Mouse (Mus musculus) embryonic facial prominence, embryonic 15.5 days (tissue): Measurements from ENCODE around the gene Hcls1. TPM values are rescaled to one million over a fixed set of nuclear protein-coding genes. Genes with fewer than 3 reads are reported as not detected.

ENCODE experiments used
- ATAC-seq: fragments of 200-750 bp; cut with Nextera tagmentation; 2 replicates; pipeline ENCODE4 v1.8.0; 2017; ENCODE audit warnings: low read depth, moderate TSS enrichment; ENCODE audit not compliant: insufficient number of reproducible peaks, low FRiP score, low TSS enrichment
- H3K27ac ChIP-seq: fragments of 300-500 bp; sonication (generic); replicated peaks from 2 replicates; pipeline ENCODE4 v1.5.1; 2015; ENCODE audit warnings: mild to moderate bottlenecking, inconsistent platforms
- H3K27me3 ChIP-seq: fragments of 300-500 bp; sonication (generic); 2 replicates; pipeline ENCODE4 v1.6.1; 2015; ENCODE audit warnings: inconsistent platforms
- H3K36me3 ChIP-seq: fragments of 300-500 bp; sonication (generic); 2 replicates; pipeline ENCODE4 v1.6.1; 2015; ENCODE audit warnings: mild to moderate bottlenecking, inconsistent platforms
- H3K4me1 ChIP-seq: fragments of 300-500 bp; sonication (generic); 2 replicates; pipeline ENCODE4 v1.6.1; 2015; ENCODE audit warnings: inconsistent platforms
- H3K4me2 ChIP-seq: fragments of 300-500 bp; sonication (generic); replicated peaks from 2 replicates; pipeline ENCODE4 v1.6.1; 2015; ENCODE audit warnings: mild to moderate bottlenecking, inconsistent platforms
- H3K4me3 ChIP-seq: fragments of 300-500 bp; sonication (generic); replicated peaks from 2 replicates; pipeline ENCODE4 v1.5.1; 2015; ENCODE audit warnings: mild to moderate bottlenecking, inconsistent platforms
- H3K9ac ChIP-seq: fragments of 300-500 bp; sonication (generic); 2 replicates; pipeline ENCODE4 v1.6.1; 2015; ENCODE audit warnings: inconsistent platforms
- H3K9me3 ChIP-seq: fragments of 300-500 bp; sonication (generic); replicated peaks from 2 replicates; pipeline ENCODE4 v1.6.1; 2016; ENCODE audit warnings: inconsistent platforms
- WGBS: fragments of 180-500 bp; shearing (Covaris S2); methylation state at CpG from one replicate; pipeline ENCODE4 v1.1.7; 2015; 5-methylcytosine and 5-hydroxymethylcytosine counted together
- polyA plus RNA-seq: library from polyadenylated mRNA; unstranded; fragments of >200 nt; fragmentation: Nextera tagmentation; extraction: Ambion mirVana; gene quantifications from 2 replicates; pipeline ENCODE4 v1.2.1, GENCODE M21; 2015

The Hcls1 gene
- polyA plus RNA-seq, 1 experiment from 2014 or later: 9.4 TPM

DNA sequence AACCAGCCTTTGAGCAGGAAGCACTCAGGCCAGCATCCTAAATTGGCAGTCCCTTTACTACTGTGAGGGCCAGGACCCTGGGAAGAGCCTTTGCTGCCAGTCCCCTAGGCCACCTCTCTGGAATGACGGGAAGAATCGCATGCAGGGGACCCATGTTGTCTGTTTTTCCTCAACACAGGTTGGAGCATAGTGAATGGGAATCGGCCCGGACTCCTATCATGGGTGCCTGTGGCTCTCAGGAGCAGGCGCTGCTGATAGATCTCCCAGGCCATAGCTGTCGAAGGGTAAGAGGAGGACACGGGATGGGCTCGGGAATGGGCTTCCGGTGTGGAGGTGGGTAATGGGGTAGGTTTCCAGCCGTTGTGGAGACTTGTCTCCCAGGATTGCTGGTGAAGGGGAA, 3.4 kb upstream of the Hcls1 start:
- H3K4me2 ChIP-seq: no peak overlapping the region
- H3K4me3 ChIP-seq: no peak overlapping the region
- no peaks in the 10 kb centered on the region for H3K4me1 ChIP-seq
- no peak for ATAC-seq
- peaks cover 67% of the 10 kb centered on the region for H3K36me3 ChIP-seq
- no peak overlapping the region for H3K9ac ChIP-seq
- 81% methylated on average over 10 of the region's 10 CpGs for WGBS
- no peaks in the 10 kb centered on the region for H3K27me3 ChIP-seq
- H3K9me3 ChIP-seq: no peaks in the 10 kb centered on the region
- H3K27ac ChIP-seq: no peak overlapping the region

DNA sequence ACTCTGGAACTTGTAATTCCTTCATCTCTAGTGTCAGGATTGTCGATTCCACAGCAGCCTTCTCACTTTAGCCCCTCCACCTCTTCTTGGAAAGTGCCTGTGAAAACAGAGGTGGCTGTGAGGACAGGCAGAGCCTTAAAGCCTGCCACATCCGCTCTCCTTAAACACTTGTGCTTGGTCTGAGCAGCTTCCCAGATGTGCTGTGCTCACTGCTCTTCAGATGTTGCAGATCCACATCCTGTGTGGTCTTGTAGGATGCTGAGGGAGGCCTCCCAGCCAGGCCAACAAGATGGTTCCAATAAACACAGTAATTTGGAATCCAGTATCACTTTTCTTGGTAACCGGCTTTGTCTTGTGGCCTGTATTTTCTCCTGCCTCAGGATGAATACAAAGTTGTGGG, 2.8 kb upstream of the Hcls1 start:
- H3K27ac ChIP-seq: no peak overlapping the region
- WGBS: 37% methylated on average over 3 of the region's 3 CpGs
- H3K9ac ChIP-seq: no peak overlapping the region
- no peaks in the 10 kb centered on the region for H3K9me3 ChIP-seq
- no peak overlapping the region for H3K4me3 ChIP-seq
- H3K27me3 ChIP-seq: no peaks in the 10 kb centered on the region
- H3K4me2 ChIP-seq: no peak overlapping the region
- H3K4me1 ChIP-seq: no peaks in the 10 kb centered on the region
- peaks cover 61% of the 10 kb centered on the region for H3K36me3 ChIP-seq
- peak; percentile 44 for ATAC-seq

GRCm38 (mm10) chr16:36932546-36932945, 2.2 kb upstream of the Hcls1 start:
- Histone ChIP-seq H3K4me2 (no peak overlapping the region), H3K9ac (no peak overlapping the region), H3K36me3 (peaks cover 55% of the 10 kb centered on the region), H3K27ac (no peak overlapping the region), H3K4me1 (no peaks in the 10 kb centered on the region), H3K27me3 (no peaks in the 10 kb centered on the region), H3K4me3 (no peak overlapping the region), H3K9me3 (no peaks in the 10 kb centered on the region)
- ATAC-seq: no peak
- 89% methylated on average over 6 of the region's 6 CpGs for WGBS

GRCm38 (mm10) chr16:36934131-36934840, 497 bp upstream of the Hcls1 start:
- H3K4me3 ChIP-seq: no peak overlapping the region
- H3K9me3 ChIP-seq: no peaks in the 10 kb centered on the region
- WGBS: 61% methylated on average over 6 of the region's 6 CpGs
- H3K4me2 ChIP-seq: no peak overlapping the region
- peaks cover 38% of the 10 kb centered on the region for H3K36me3 ChIP-seq
- no peaks in the 10 kb centered on the region for H3K4me1 ChIP-seq
- no peak for ATAC-seq
- H3K9ac ChIP-seq: no peak overlapping the region
- no peaks in the 10 kb centered on the region for H3K27me3 ChIP-seq
- H3K27ac ChIP-seq: 0 out of 2 replicates have a peak overlapping the region, but pooled peaks have one; percentile 25

DNA sequence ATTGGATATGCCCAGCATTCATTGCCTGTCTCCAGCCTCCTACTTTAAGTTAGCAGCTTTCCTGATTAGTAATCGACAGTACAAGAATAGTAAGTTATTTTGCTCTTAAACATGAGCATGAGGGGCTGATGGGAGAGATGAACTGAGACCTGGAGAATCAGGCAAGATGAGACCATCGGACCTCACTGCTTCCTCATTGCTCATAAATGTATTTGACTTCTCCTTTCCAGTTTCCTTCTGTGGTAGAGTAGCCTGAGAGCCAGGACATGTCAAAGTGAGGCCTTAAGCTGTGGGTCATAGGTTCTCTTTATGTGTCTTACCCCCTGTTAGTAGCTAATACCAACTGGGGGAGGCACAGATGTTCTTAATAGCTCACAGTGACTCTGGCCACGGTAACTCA, 1.0 kb downstream of the Hcls1 start:
- no peak overlapping the region for H3K9ac ChIP-seq

DNA sequence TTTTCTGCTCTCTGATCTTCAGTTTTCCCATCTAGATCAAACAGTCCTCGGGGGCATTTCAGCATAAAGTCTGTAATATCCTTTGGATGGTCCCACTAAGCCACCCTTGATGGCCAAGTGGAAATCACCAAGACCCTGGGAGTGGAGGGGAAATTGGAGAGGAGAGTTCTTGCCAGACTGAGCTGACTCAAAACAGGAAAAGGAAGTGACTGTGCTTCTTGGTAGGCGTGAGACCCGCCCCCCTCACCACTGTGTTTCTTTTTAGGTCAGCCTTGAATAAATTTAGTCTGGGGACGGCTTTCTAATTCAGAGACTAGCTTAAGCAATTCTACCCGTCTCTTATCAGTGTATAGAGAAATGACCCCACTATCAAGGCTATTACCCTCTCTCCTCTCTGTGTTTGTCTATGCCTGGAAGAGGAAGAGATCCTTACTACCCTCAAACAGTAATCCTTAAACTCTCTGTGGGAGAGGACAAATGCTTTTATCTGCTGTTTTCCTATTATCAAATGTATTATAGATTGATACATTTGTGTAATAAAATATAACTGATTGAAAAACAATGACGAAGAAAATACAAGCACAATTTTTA, 6.4 kb downstream of the Hcls1 start:
- H3K9ac ChIP-seq: no peak overlapping the region
- H3K4me2 ChIP-seq: no peak overlapping the region
- H3K27me3 ChIP-seq: no peaks in the 10 kb centered on the region
- H3K36me3 ChIP-seq: no peaks in the 10 kb centered on the region
- H3K27ac ChIP-seq: no peak overlapping the region
- no peaks in the 10 kb centered on the region for H3K9me3 ChIP-seq
- WGBS: 78% methylated on average over 6 of the region's 6 CpGs
- no peak for ATAC-seq
- H3K4me1 ChIP-seq: 0 out of 2 replicates have a peak, but pooled peaks cover 4% of the 10 kb centered on the region
- H3K4me3 ChIP-seq: no peak overlapping the region

More for the DNA sequence above, 1.0 kb downstream of the Hcls1 start:
- Histone ChIP-seq H3K36me3 (peaks cover 23% of the 10 kb centered on the region), H3K4me1 (no peaks in the 10 kb centered on the region), H3K27ac (no peak overlapping the region), H3K9me3 (no peaks in the 10 kb centered on the region), H3K27me3 (no peaks in the 10 kb centered on the region), H3K4me2 (no peak overlapping the region), H3K4me3 (no peak overlapping the region)
- WGBS: 77% methylated on average over 3 of the region's 3 CpGs
- no peak for ATAC-seq

- no peak overlapping the region for H3K4me3 ChIP-seq
- no peak overlapping the region for H3K9ac ChIP-seq
- 0 out of 2 replicates have a peak, but pooled peaks cover 4% of the 10 kb centered on the region for H3K4me1 ChIP-seq
- H3K27ac ChIP-seq: no peak overlapping the region
- 70% methylated on average over 4 of the region's 4 CpGs for WGBS
- ATAC-seq: no peak
- H3K4me2 ChIP-seq: no peak overlapping the region
- no peaks in the 10 kb centered on the region for H3K27me3 ChIP-seq
- no peaks in the 10 kb centered on the region for H3K36me3 ChIP-seq
- no peaks in the 10 kb centered on the region for H3K9me3 ChIP-seq
Observed at GRCm38 (mm10) chr16:36941895-36942294, 7.1 kb downstream of the Hcls1 start.

GRCm38 (mm10) chr16:36943591-36943990, 8.8 kb downstream of the Hcls1 start:
- ATAC-seq: no peak
- Histone ChIP-seq H3K9ac (no peak overlapping the region), H3K4me2 (no peak overlapping the region), H3K4me1 (0 out of 2 replicates have a peak, but pooled peaks cover 4% of the 10 kb centered on the region), H3K4me3 (no peak overlapping the region), H3K27me3 (no peaks in the 10 kb centered on the region), H3K9me3 (no peaks in the 10 kb centered on the region), H3K36me3 (no peaks in the 10 kb centered on the region), H3K27ac (no peak overlapping the region)
- 69% methylated on average over 3 of the region's 3 CpGs for WGBS

DNA sequence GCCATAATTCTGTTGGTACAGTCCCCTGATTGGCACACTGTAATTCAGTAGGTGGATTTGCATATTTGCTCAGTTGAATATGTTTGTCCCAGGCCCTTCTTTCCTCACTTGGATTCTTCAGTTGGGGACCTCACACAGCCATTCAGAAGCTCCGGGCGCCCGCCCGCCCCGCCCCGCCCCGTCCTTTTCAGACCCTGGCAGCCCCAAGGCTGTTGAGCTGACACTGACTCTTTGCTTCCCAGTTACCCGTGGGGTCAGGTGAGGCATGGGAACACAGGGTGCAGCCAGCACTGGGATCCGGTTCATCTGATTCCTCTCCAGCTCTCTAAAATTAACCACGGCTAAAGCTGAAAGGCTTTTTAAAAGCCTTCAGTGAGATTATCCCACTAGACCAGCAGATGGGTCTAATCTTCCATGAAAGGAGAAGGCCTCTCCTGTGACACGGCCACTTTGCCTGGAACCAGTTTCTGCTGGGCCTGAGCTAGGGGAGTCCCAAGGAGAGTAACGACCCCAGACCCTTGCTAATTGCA, 10.2 kb downstream of the Hcls1 start:
- Histone ChIP-seq H3K4me2 (no peak overlapping the region), H3K27ac (no peak overlapping the region), H3K4me3 (no peak overlapping the region), H3K4me1 (0 out of 2 replicates have a peak, but pooled peaks cover 4% of the 10 kb centered on the region), H3K9me3 (no peaks in the 10 kb centered on the region), H3K27me3 (no peaks in the 10 kb centered on the region), H3K9ac (no peak overlapping the region), H3K36me3 (no peaks in the 10 kb centered on the region)
- ATAC-seq: no peak
- WGBS: 28% methylated on average over 12 of the region's 12 CpGs

- Histone ChIP-seq H3K36me3 (no peaks in the 10 kb centered on the region), H3K9ac (no peak overlapping the region), H3K4me3 (no peak overlapping the region), H3K4me1 (0 out of 2 replicates have a peak, but pooled peaks cover 4% of the 10 kb centered on the region), H3K9me3 (no peaks in the 10 kb centered on the region), H3K4me2 (no peak overlapping the region), H3K27me3 (no peaks in the 10 kb centered on the region), H3K27ac (no peak overlapping the region)
- ATAC-seq: no peak
- WGBS: 83% methylated on average over 8 of the region's 8 CpGs
Observed at GRCm38 (mm10) chr16:36946459-36947159, 11.8 kb downstream of the Hcls1 start.

GRCm38 (mm10) chr16:36947646-36948197, 12.9 kb downstream of the Hcls1 start:
- ATAC-seq: no peak

More at GRCm38 (mm10) chr16:36947646-36948197, 12.9 kb downstream of the Hcls1 start:
- Histone ChIP-seq H3K4me3 (no peak overlapping the region), H3K36me3 (no peaks in the 10 kb centered on the region), H3K9ac (no peak overlapping the region), H3K27me3 (no peaks in the 10 kb centered on the region), H3K4me1 (no peaks in the 10 kb centered on the region), H3K4me2 (no peak overlapping the region), H3K27ac (no peak overlapping the region), H3K9me3 (no peaks in the 10 kb centered on the region)
- WGBS: 67% methylated on average over 4 of the region's 4 CpGs
